Mouse (Mus musculus): ENCODE measurements at regions not wholly inside any gene's neighbourhood (a gene's known extent, or its start where the extent isn't known, plus 50 kb on each side); places are given as distances from the start of the nearest gene placed in this dataset.

DNA sequence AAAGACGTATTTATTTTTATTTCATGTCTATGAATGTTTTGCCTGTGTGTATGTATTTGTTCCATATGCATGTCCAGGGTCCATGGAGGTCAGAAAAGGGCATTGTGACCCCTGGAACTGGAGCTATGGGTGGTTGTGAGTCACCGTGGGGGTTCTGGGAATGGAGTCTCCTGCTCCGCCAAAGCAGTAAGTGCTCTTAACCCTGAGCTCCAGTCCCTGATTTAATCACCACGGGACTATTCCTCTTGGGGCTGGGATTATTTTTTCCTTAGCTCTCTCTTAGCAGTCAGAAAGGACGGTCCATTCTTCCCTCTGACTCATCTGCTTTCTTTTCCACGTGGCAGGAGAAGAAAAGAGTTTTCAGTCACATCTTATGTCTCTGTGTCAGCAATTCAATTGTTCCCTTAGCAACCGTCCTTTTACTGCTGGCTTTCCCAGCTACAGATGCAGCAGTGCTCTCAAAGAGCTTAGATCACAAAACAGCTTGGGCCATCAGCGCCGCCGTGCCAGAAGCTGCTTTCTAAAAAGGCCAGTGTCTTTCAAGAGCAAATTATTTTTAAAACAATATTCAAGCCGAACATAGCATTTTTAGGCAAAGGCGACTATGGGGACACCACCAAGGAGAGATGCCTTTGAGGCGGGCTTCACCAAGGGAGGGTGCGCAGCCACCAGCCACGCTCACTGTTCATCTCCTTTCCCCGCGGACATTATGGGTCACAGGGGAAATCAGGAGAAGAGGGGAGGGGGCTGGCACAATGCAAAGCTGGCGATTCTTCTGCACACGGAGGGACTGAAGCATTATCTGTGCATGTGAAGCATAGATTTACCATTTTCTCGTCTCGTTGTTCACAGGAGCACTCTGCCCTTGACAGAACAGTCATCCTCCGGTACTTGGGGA is 110.8 kb downstream of the Map3k7 start:
- peak; percentile 89 for ATAC-seq (ENCODE audit: low FRiP score)
- Histone ChIP-seq H3K36me3 (no peaks in the 10 kb centered on the region), H3K4me3 (peak overlapping the region; percentile 31), H3K27me3 (no peaks in the 10 kb centered on the region), H3K4me1 (replicated peaks) (peaks cover 32% of the 10 kb centered on the region), H3K9ac (peak overlapping the region; percentile 71), H3K27ac (peak overlapping the region; percentile 94), H3K4me2 (peak overlapping the region; percentile 56), H3K9me3 (peaks cover 4% of the 10 kb centered on the region; the same call in 1 of the 2 replicates)
- WGBS: 3% methylated on average over 22 of the region's 22 CpGs

DNA sequence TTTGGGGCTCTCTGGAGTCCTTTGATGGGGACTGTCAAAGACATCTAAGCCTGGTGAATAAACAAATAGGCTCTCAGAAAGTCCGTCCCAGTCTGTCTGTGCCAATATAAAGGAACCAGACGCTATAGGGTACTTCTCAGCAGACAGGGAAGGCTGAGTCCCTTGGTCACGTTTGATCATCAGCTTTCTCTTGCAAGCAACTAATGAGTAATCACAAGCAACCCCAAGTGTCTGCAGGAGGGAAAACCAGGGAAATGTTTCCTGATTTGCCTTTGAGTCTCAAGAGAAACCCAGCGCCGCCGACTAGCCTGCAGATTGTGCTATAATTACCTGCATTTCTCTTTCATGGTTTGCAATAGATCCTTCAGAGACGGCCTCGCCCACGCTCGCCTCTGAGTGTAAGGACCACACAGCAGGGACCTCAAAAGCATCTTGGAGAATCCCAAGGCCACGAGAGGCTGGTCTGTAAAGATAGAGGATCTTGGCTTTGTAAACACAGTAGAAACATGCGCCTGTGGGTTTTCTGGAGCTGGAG is 112.6 kb downstream of the Map3k7 start:
- Histone ChIP-seq H3K27me3 (no peaks in the 10 kb centered on the region), H3K4me1 (replicated peaks) (peaks cover 32% of the 10 kb centered on the region), H3K4me2 (no peak overlapping the region), H3K4me3 (no peak overlapping the region), H3K9ac (no peak overlapping the region), H3K9me3 (no peaks in the 10 kb centered on the region), H3K27ac (peak overlapping the region; percentile 94), H3K36me3 (no peaks in the 10 kb centered on the region)
- WGBS: 57% methylated on average over 12 of the region's 12 CpGs
- ATAC-seq (ENCODE audit: low FRiP score): no peak

DNA sequence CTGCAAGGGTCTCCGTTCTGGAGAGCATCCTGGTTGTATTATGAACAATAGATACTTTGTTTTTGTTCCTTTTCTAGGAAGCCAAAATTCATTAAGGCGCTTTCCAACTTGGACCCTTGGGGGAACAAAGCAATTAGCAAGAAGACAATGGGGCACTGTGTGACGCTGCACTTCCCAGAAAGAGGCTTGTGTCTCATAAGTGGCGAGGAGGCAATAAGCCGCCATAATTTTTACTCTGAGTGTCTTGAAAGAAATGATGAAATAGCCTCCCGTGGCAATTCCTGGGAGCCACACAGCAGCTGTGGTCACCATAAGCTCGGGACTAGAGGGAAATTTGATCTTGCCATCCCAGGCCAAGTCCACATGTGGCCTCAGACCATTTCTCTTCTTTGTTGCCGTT is 119.6 kb downstream of the Map3k7 start:
- Histone ChIP-seq H3K4me3 (no peak overlapping the region), H3K4me2 (no peak overlapping the region), H3K36me3 (no peaks in the 10 kb centered on the region), H3K9ac (no peak overlapping the region), H3K4me1 (replicated peaks) (peaks cover 14% of the 10 kb centered on the region), H3K27me3 (no peaks in the 10 kb centered on the region), H3K27ac (peak overlapping the region; percentile 52), H3K9me3 (no peaks in the 10 kb centered on the region)
- WGBS: 32% methylated on average over 8 of the region's 8 CpGs
- no peak for ATAC-seq (ENCODE audit: low FRiP score)

DNA sequence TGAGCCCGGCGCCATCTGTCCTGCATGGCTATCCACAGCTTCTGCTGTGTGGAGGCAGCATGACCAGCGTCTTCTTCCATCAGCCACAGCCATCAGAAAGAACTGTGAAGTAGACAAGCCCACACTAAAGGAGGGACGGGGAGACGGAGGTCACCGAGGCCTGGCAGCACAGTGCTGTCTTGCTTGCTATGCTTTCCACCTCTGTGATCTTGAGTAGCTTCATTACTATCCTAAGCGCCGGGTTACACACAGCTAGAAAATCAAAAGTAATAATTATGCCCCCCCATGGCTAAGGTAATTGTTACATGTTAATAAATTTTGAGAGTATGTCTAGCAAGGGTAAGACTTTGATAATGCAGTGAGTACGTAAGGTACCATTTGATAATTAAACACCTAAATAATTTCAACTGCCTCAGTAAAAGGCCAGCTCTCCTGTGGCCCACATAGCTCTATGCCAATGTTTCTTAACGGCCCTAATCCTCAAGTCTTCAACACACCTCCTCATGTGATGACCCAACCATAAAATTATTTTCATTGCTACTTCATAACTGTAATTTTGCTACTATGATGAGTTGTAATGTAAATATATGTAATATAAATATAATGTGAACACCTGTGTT is 120.5 kb downstream of the Map3k7 start:
- peak overlapping the region; percentile 52 for H3K27ac ChIP-seq
- peaks cover 14% of the 10 kb centered on the region for H3K4me1 ChIP-seq (replicated peaks)
- WGBS: 86% methylated on average over 10 of the region's 10 CpGs
- no peak overlapping the region for H3K4me2 ChIP-seq
- H3K4me3 ChIP-seq: no peak overlapping the region
- no peaks in the 10 kb centered on the region for H3K36me3 ChIP-seq
- H3K27me3 ChIP-seq: no peaks in the 10 kb centered on the region
- ATAC-seq (ENCODE audit: low FRiP score): no peak
- H3K9ac ChIP-seq: no peak overlapping the region
- no peaks in the 10 kb centered on the region for H3K9me3 ChIP-seq

DNA sequence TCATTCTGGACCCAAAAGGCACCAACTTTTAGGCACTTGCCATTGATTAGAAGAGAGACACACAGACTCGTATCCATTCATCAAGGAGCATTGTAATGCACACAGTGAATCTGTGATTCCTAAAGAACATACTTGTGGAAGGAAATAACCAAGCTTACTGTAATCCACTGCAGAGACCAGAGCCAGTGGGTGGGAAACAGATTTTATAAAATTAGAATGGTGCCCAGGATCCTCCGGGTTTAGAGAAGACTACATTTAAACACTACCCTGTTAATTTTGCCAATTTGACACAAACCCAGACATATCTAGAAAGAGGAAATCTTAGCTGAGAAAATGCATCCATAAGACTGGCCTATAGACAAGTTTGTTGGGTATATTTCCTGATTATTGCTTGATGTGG is 121.1 kb downstream of the Map3k7 start:
- H3K4me1 ChIP-seq (replicated peaks): peaks cover 14% of the 10 kb centered on the region
- no peak overlapping the region for H3K27ac ChIP-seq
- H3K36me3 ChIP-seq: no peaks in the 10 kb centered on the region
- H3K9ac ChIP-seq: no peak overlapping the region
- 97% methylated on average over 2 of the region's 2 CpGs for WGBS
- H3K9me3 ChIP-seq: no peaks in the 10 kb centered on the region
- no peak for ATAC-seq (ENCODE audit: low FRiP score)
- H3K4me2 ChIP-seq: no peak overlapping the region
- no peak overlapping the region for H3K4me3 ChIP-seq
- no peaks in the 10 kb centered on the region for H3K27me3 ChIP-seq

DNA sequence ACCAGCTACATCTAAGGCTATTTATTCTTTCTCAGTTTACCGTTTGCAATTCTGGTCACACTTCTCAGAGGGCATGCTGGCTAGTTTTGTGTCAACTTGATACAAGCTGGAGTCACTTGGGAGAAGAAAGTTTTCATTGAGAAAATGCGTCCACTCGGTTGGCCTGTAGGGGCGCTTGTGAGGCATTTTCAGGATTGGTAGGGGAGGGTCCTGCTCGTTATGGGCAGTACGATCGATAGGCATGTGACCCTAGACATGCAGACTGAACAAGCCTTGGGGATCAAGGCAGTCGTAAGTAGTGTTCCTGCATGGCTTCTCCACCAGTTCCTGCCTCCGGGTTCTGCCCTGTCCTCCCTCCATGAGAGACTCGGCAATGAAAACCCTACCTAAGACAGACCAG is 127.2 kb downstream of the Map3k7 start:
- 88% methylated on average over 10 of the region's 10 CpGs for WGBS
- ATAC-seq (ENCODE audit: low FRiP score): no peak

DNA sequence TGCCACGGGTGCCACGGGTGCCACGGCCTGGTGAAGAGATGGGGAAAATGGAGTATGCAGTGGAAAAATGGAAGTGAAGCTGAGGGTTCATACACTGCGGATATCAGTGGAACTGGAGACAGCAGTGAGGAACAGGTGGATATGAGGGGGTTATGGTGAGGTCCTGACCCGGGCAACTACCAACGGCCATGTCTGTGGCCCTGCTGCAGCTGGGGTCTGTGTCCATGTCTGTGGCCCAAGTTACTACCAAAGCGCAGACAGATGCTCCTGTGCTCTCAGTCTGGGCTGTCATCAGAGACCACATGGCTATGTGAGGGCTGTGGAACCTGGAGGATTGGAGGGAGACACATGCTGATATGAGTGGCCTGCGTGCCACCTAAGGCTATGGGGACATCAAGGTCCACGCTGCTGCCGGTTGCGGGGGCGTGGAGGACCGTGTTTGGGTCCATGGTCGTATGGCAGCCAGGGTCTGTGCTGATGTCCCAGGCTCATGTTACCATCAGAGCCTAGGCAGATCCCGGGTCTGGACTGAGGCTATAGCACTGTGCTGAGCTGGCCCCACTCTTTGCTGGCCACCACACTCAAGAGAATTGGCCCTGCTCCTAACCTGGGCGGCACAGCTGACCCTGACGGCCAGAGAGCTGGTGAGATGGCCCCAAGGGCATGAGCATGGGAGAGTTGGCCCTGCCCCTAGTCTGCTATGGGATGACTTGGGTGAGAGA is 128.6 kb downstream of the Map3k7 start:
- Histone ChIP-seq H3K4me1 (replicated peaks) (no peaks in the 10 kb centered on the region), H3K27ac (no peak overlapping the region)

More for the DNA sequence above, 127.2 kb downstream of the Map3k7 start:
- Histone ChIP-seq H3K9ac (no peak overlapping the region), H3K4me2 (no peak overlapping the region), H3K36me3 (no peaks in the 10 kb centered on the region), H3K4me3 (no peak overlapping the region), H3K27ac (no peak overlapping the region), H3K9me3 (no peaks in the 10 kb centered on the region), H3K27me3 (no peaks in the 10 kb centered on the region), H3K4me1 (replicated peaks) (no peaks in the 10 kb centered on the region)

DNA sequence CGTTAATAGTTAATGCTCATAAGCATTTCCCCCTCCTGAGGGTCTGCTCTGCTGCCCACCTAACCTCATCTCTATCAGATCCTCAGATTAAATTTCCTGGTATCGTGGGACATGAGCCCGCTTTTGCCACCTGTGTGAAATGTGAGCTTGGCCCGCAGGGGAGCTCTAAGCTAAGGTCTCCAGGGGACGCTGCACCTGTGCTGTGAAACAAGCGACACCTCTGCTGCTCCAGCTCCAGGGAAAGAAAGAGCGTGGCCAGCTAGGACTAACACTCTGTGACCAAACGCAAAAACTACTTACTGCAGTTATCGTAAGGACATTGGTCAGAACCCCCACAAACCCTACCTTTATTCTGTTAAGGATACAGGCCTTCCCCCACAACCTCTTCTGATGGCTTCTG is 134.3 kb downstream of the Map3k7 start:
- no peak for ATAC-seq (ENCODE audit: low FRiP score)
- Histone ChIP-seq H3K4me2 (no peak overlapping the region), H3K4me3 (no peak overlapping the region), H3K27me3 (no peaks in the 10 kb centered on the region), H3K9me3 (no peaks in the 10 kb centered on the region), H3K27ac (no peak overlapping the region), H3K9ac (no peak overlapping the region), H3K4me1 (replicated peaks) (no peaks in the 10 kb centered on the region), H3K36me3 (no peaks in the 10 kb centered on the region)
- 61% methylated on average over 9 of the region's 9 CpGs for WGBS

More for the DNA sequence above, 128.6 kb downstream of the Map3k7 start:
- 96% methylated on average over 17 of the region's 17 CpGs for WGBS
- no peaks in the 10 kb centered on the region for H3K36me3 ChIP-seq
- no peaks in the 10 kb centered on the region for H3K9me3 ChIP-seq
- no peaks in the 10 kb centered on the region for H3K27me3 ChIP-seq
- H3K9ac ChIP-seq: no peak overlapping the region
- no peak overlapping the region for H3K4me3 ChIP-seq
- no peak overlapping the region for H3K4me2 ChIP-seq
- ATAC-seq (ENCODE audit: low FRiP score): no peak

DNA sequence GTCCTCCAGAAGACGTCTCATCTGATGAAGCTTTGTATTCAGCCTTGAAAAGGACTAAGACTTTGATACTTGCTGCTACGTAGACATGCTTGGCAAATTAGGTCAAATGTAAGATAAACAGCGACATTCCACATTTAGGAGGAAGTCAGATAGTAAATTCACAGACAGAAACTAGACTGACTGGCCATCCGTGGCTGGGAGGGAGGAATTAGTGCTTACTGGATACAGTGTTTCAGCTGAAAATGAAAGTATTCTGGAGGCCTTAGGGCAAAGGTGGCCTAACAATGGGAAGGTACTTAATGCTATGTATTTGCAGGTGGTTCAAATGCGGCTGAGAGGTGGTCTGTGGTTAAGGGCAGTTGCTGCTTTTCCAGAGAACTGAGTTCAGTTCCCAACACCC is 137.1 kb downstream of the Map3k7 start:
- Histone ChIP-seq H3K27me3 (no peaks in the 10 kb centered on the region), H3K36me3 (no peaks in the 10 kb centered on the region), H3K4me3 (no peak overlapping the region), H3K4me2 (no peak overlapping the region), H3K4me1 (replicated peaks) (no peaks in the 10 kb centered on the region), H3K9me3 (no peaks in the 10 kb centered on the region), H3K9ac (no peak overlapping the region), H3K27ac (no peak overlapping the region)
- WGBS: 70% methylated on average over 5 of the region's 5 CpGs
- no peak for ATAC-seq (ENCODE audit: low FRiP score)

DNA sequence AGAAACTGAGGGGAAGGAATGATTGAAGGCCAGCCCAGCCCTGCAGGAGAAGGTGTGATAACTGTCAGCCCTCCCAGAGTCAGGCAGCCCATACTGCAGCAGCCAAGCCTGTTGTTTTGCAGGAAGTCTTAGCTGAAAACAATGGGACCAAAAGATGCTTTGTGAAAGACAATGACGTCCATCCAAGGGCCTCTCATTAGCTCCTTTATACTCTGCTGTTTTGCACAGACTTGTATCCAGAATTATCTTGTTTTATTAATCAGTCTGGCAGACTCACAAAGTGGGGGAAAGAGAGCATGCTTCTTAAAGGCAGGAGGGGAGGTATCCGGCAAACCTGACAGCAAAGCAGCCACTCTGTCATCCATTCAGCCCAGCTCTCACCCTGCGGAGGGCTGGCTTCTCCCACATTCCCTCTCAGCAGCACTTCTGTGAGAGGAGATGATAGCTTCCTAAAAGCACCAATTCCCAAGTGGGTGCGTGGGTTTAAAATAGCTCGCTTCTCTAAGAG is 131.9 kb upstream of the Bach2 start:
- H3K36me3 ChIP-seq: no peaks in the 10 kb centered on the region
- H3K9me3 ChIP-seq: no peaks in the 10 kb centered on the region
- peaks cover 9% of the 10 kb centered on the region for H3K4me1 ChIP-seq (replicated peaks)
- peak; percentile 57 for ATAC-seq (ENCODE audit: low FRiP score)
- no peaks in the 10 kb centered on the region for H3K27me3 ChIP-seq
- H3K9ac ChIP-seq: 0 out of 2 replicates have a peak overlapping the region, but pooled peaks have one; percentile 26
- no peak overlapping the region for H3K4me2 ChIP-seq
- H3K4me3 ChIP-seq: no peak overlapping the region
- 4% methylated on average over 5 of the region's 5 CpGs for WGBS
- H3K27ac ChIP-seq: peak overlapping the region; percentile 69

DNA sequence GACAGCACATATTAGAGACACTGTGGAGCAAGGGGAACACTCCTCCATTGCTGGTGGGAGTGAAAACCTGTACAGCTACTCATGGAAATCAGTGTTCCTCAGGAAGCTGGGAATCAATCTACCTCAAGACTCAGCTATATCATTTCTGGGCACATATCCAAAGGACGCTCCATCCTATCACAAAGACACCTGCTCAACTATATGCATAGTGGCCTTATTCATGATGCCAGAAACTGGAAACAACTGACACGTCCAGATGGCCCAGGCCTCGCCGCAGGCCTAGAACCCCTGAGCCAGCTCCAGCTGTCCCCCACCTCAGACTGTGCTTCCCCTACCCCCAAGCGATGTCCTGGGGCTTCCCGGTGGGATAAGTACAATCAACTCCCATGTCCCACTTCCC is 116.3 kb upstream of the Bach2 start:
- H3K9ac ChIP-seq: no peak overlapping the region
- no peak overlapping the region for H3K4me2 ChIP-seq
- no peaks in the 10 kb centered on the region for H3K27me3 ChIP-seq
- 82% methylated on average over 6 of the region's 6 CpGs for WGBS
- H3K4me1 ChIP-seq (replicated peaks): no peaks in the 10 kb centered on the region
- H3K4me3 ChIP-seq: no peak overlapping the region
- ATAC-seq (ENCODE audit: low FRiP score): no peak
- H3K36me3 ChIP-seq: no peaks in the 10 kb centered on the region
- no peak overlapping the region for H3K27ac ChIP-seq
- H3K9me3 ChIP-seq: no peaks in the 10 kb centered on the region

DNA sequence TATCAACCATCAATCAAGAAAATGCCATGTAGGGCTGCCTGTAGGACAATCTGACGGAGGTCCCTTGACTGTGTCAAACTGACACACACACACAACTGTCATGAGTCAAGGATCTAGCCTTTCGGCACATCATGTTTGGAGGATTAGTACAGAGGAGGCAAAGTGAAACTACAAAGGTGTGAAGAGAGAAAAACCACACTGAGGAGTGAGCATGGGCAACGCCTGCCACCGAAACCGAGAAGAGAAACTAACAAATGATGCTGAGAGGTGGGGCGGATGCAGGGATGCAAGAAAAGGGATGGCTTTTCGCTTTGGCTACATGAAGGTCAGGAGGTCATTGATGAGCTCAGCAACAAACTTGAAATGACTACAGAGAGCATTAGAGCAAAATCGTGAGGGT is 111.8 kb upstream of the Bach2 start:
- H3K4me3 ChIP-seq: no peak overlapping the region
- H3K4me2 ChIP-seq: no peak overlapping the region
- H3K27me3 ChIP-seq: no peaks in the 10 kb centered on the region
- no peaks in the 10 kb centered on the region for H3K36me3 ChIP-seq
- H3K9ac ChIP-seq: no peak overlapping the region
- H3K27ac ChIP-seq: no peak overlapping the region
- 87% methylated on average over 8 of the region's 8 CpGs for WGBS
- no peaks in the 10 kb centered on the region for H3K9me3 ChIP-seq
- no peaks in the 10 kb centered on the region for H3K4me1 ChIP-seq (replicated peaks)
- ATAC-seq (ENCODE audit: low FRiP score): no peak

All from hindbrain, embryonic 13.5 days (tissue).